Mouse (Mus musculus): ENCODE measurements around the gene Vmn1r176. TPM values are rescaled to one million over a fixed set of nuclear protein-coding genes. Genes with fewer than 3 reads are reported as not detected.

Gene Vmn1r176
- not detected in 2 replicates for polyA plus RNA-seq (2012; rRNA removed)

DNA sequence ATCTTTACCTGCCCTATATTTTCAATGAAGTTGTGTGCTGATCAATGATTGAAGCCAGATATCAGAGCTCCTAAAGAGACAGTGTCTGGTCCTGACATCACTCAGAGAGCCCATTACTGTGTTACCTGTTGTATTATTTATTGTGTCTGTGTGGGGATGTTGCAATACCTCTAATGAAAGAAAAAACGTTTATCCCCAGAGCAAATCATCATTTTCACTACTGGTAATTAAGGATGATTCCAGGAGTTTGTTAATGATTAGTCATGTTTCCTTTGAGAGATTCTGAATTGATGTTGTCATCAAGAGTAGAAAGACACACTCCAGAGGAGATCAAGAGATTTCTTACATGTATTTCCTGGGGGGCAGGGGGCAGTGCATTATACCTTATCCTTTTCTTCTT, at the start of gene Vmn1r176:
Gene Vmn1r176 (minus strand): TSS at position 101 of the 400 bp plus-strand sequence.

DNA sequence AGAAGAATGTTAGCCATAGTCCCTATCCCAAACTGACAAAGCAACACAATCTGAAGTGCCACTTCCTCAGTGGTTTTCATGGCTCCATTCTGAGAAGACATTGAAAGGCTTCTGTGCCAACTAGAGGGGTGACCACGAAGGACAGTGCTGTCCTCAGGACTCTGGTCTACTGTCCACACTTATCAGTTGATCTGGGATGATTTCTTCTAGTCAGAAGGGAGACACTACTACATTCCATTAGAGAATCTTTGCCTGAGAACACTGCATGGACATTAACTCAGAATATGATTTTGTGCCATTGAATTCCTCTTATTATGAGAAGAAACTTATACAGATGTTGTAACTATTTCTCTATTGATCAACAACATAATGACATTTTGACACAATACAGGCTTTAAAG, 29.2 kb upstream of the Vmn1r176 start, which contains the start of gene Vmn1r177:
Gene Vmn1r177 (minus strand): TSS at position 101 of the 400 bp plus-strand sequence.

DNA sequence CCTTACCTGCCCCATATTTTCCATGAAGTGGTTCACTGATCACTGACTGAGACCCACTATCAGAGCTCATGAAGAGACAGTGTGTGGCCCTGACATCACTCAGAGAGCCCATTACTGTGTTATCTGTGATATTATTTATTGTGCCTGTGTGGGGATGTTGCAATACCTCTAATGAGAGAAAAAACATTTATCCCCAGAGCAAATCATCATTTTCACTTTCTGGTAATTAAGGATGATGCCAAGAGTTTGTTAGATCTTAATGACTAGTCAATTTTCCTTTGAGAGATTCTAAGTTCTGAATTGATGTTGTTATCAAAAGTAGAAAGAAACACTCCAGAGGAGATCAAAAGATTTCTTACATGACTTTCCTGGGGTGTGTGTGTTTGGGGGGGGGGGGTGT, 26.6 kb downstream of the Vmn1r176 start, which contains the start of gene Vmn1r175:
Gene Vmn1r175 (minus strand): TSS at position 101 of the 400 bp plus-strand sequence.

Other genes with a start within 250 kb of the Vmn1r176 start
- gene Vmn1r170, start 231.2 kb downstream of the Vmn1r176 start, polyA plus RNA-seq (2012; rRNA removed) = not detected in 2 replicates
- gene Vmn1r171, start 206.7 kb downstream of the Vmn1r176 start, polyA plus RNA-seq (2012; rRNA removed) = not detected in 2 replicates
- gene Vmn1r172, start 179.1 kb downstream of the Vmn1r176 start, polyA plus RNA-seq (2012; rRNA removed) = not detected in 2 replicates
- not detected in 2 replicates for gene Vmn1r173, start 136.7 kb downstream of the Vmn1r176 start, polyA plus RNA-seq (2012; rRNA removed)
- gene Vmn1r174, start 85.1 kb downstream of the Vmn1r176 start, polyA plus RNA-seq (2012; rRNA removed) = not detected in 2 replicates
- gene Vmn1r175, start 26.7 kb downstream of the Vmn1r176 start, polyA plus RNA-seq (2012; rRNA removed) = not detected in 2 replicates
- not detected in 2 replicates for gene Vmn1r177, start 29.1 kb upstream of the Vmn1r176 start, polyA plus RNA-seq (2012; rRNA removed)
- not detected in 2 replicates for gene Vmn1r178, start 54.6 kb upstream of the Vmn1r176 start, polyA plus RNA-seq (2012; rRNA removed)
- gene Vmn1r179, start 89.6 kb upstream of the Vmn1r176 start, polyA plus RNA-seq (2012; rRNA removed) = not detected in 2 replicates
- gene Vmn1r180, start 113.3 kb upstream of the Vmn1r176 start, polyA plus RNA-seq (2012; rRNA removed) = not detected in 2 replicates
- not detected in 2 replicates for gene Vmn1r181, start 137.2 kb upstream of the Vmn1r176 start, polyA plus RNA-seq (2012; rRNA removed)
- gene V1rd19, start 164.3 kb upstream of the Vmn1r176 start, polyA plus RNA-seq (2012; rRNA removed) = not detected in 2 replicates
- gene Vmn1r183, start 215.9 kb upstream of the Vmn1r176 start, polyA plus RNA-seq (2012; rRNA removed) = not detected in 2 replicates
- gene Zfp180, start 244.6 kb upstream of the Vmn1r176 start, polyA plus RNA-seq (2012; rRNA removed) = 8.2 and 9.9 TPM in 2 replicates